Mouse (Mus musculus) liver, postnatal 0 days (tissue): ENCODE data around the gene Pkdrej. TPM values are rescaled to one million over a fixed set of nuclear protein-coding genes. Genes with fewer than 3 reads are reported as not detected.
A peak's percentile ranks its signal among the peaks of the same experiment; 100 is the strongest.
"Not testable (repeated sequence)": the region's sequence is repeated elsewhere in the genome, so short reads cannot be mapped to it uniquely, and the experiment has no call there.

ENCODE experiments used
- ATAC-seq: fragments of 200-750 bp; cut with Nextera tagmentation; 2 replicates; pipeline ENCODE4 v1.8.0; 2017; ENCODE audit warnings: mild to moderate bottlenecking, moderate library complexity
- DNase-seq: peaks from one replicate; pipeline ENCODE4 v3.0.0-alpha.2; 2016
- H3K27ac ChIP-seq: fragments of 300-500 bp; sonication (generic); 2 replicates; pipeline ENCODE4 v1.5.1; 2014; ENCODE audit warnings: antibody characterized with exemption, moderate library complexity, mild to moderate bottlenecking, low read depth
- H3K27me3 ChIP-seq: fragments of 300-500 bp; sonication (generic); 2 replicates; pipeline ENCODE4 v1.6.1; 2014; ENCODE audit warnings: low read length, control low read depth, mixed read lengths; ENCODE audit not compliant: insufficient read depth
- H3K36me3 ChIP-seq: fragments of 300-500 bp; sonication (generic); replicated peaks from 2 replicates; pipeline ENCODE4 v1.6.1; 2014; ENCODE audit warnings: mild to moderate bottlenecking, control low read depth, low read length, moderate library complexity, mixed read lengths; ENCODE audit not compliant: insufficient read depth
- H3K4me1 ChIP-seq: fragments of 300-500 bp; sonication (generic); 2 replicates; pipeline ENCODE4 v1.6.1; 2014; ENCODE audit warnings: antibody characterized with exemption, mild to moderate bottlenecking, control low read depth; ENCODE audit not compliant: insufficient read depth
- H3K4me2 ChIP-seq: fragments of 300-500 bp; sonication (generic); 2 replicates; pipeline ENCODE4 v1.6.1; 2014; ENCODE audit warnings: low read depth, mild to moderate bottlenecking, low read length, moderate library complexity, mixed read lengths
- H3K4me3 ChIP-seq: fragments of 300-500 bp; sonication (generic); 2 replicates; pipeline ENCODE4 v1.5.1; 2014; ENCODE audit warnings: low read depth, low read length
- H3K9ac ChIP-seq: fragments of 300-500 bp; sonication (generic); replicated peaks from 2 replicates; pipeline ENCODE4 v1.6.1; 2014; ENCODE audit warnings: mild to moderate bottlenecking, moderate library complexity
- H3K9me3 ChIP-seq: fragments of 300-500 bp; sonication (generic); 2 replicates; pipeline ENCODE4 v1.6.1; 2016; ENCODE audit warnings: mild to moderate bottlenecking, control low read depth, low read length, mixed read lengths
- CTCF ChIP-seq: sonication (generic); IDR thresholded peaks from 2 replicates; pipeline ENCODE4 v1.5.1; 2016; ENCODE audit warnings: antibody characterized with exemption, low read depth
- EP300 ChIP-seq: IDR thresholded peaks from 2 replicates; pipeline ENCODE4 v1.6.1; 2016; ENCODE audit warnings: antibody characterized with exemption, low read depth, mild to moderate bottlenecking
- WGBS: fragments of 180-500 bp; shearing (Covaris S2); extraction: QIAGEN DNeasy Blood & Tissue Kit; methylation state at CpG from one replicate; pipeline ENCODE4 v1.1.7; 2014; ENCODE audit not compliant: insufficient replicate concordance; 5-methylcytosine and 5-hydroxymethylcytosine counted together
- polyA plus RNA-seq: library from polyadenylated mRNA; unstranded; fragments of >200 nt; fragmentation: Nextera tagmentation; extraction: Ambion mirVana; gene quantifications from 2 replicates; pipeline ENCODE4 v1.2.1, GENCODE M21; 2015

The Pkdrej gene
- polyA plus RNA-seq = 0.02 TPM in 1 of 2 replicates, not detected in the other

DNA sequence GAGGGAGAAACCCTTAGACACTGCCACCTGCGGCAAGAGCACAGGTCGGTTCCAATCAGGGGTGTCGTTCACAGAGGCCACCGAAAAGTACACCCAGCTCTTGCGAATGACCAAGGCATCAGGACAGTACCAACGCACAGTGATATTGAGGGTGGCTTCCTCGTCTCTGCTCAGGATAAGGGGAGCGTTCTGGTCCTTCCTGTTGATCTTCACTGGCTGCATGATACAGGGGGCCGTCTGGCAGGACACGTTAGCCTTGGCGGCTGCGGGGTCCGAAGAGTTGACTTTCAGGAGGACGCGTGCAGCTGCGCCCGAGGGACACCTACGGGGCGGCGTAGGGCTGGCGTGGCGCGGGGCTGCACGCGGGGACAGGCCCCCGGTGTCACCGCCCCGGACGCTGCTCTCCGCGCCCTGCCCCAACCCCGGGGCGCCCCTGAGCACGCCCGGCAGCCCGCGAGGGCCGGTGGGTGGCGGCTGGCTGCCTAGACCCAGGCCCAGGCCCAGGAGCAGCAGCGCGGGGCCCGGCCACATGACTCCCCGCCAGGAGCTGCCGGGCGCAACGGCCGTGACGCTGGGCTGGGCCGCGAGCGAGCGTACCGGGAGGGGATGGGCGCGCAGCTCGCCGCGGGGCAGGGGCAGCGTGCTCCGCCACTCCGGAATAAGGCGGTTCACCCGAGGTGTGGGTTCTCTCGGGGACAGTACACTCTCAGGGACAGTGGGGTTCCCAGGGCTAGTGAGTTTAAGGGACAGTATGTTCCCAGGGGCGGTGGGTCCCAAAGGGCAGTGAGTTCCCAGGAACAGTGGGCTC, at the start of gene Pkdrej:
Gene Pkdrej (minus strand): TSS at position 532 of the 808 bp plus-strand sequence.
- no peak within 1 kb of the TSS for H3K27ac ChIP-seq
- H3K36me3 ChIP-seq = no peaks in the 10 kb centered on the region
- peak within 1 kb of the TSS; percentile 83 for H3K4me2 ChIP-seq
- peaks cover 7% of the 10 kb centered on the region for H3K9me3 ChIP-seq
- H3K27me3 ChIP-seq = peaks cover 19% of the 10 kb centered on the region
- peak within 1 kb of the TSS; percentile 59 for H3K9ac ChIP-seq
- TF ChIP-seq EP300 (no peak), CTCF (no peak)
- DNase-seq = no peak
- peaks cover 3% of the 10 kb centered on the region; the same call in 1 of the 2 replicates for H3K4me1 ChIP-seq
- peak; percentile 77 for ATAC-seq
- 2% methylated on average over 65 of the region's 65 CpGs for WGBS
- peak within 1 kb of the TSS; percentile 42 for H3K4me3 ChIP-seq

DNA sequence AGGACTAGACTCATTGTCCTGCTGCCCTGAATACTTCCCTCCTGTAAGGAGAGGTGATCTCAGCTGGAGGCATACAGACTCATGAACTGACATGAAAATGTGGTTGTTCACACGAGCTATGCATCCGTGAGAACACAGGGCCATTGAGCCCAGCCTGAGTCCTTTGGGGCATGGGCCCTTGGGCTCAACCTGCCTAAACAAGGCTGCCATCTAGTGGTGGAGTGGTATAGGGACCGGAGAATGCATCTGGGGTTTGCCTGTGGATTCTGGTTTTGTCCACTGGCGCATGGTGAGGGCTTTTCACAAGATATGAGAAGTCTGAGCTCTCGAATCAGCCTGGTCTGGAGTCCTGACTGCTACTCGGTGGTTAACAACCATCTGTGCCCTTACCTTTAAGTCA, 46.2 kb upstream of the Pkdrej start:
- no peak overlapping the region for H3K27ac ChIP-seq
- H3K4me1 ChIP-seq = no peaks in the 10 kb centered on the region
- no peaks in the 10 kb centered on the region for H3K27me3 ChIP-seq
- H3K4me3 ChIP-seq = no peak overlapping the region
- 41% methylated on average over 6 of the region's 6 CpGs for WGBS
- TF ChIP-seq EP300 = no peak
- peak; percentile 95 for TF ChIP-seq CTCF
- H3K36me3 ChIP-seq = peaks cover 73% of the 10 kb centered on the region
- DNase-seq = peak; percentile 77
- ATAC-seq = peak; percentile 77
- no peaks in the 10 kb centered on the region for H3K9me3 ChIP-seq
- no peak overlapping the region for H3K4me2 ChIP-seq
- no peak overlapping the region for H3K9ac ChIP-seq

DNA sequence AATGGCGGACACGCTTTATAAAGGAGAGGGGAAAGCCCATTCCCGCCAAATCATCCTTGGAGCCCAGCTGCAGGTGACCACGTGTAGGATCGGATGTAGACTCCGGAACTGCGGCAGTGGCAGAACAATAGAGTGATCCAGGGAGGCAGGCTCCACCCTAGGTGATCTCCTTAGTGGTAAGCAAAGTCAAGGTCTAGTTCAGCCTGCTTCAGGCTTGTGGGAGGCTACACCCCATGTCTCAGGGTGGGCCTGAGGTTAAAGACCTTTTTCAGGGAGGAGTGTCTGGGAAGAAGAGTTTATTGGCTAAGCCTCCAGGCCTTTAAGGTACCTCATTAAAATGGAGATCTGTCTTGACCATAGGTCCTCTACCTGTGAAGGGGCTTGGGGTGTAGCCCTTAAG, 44.4 kb upstream of the Pkdrej start:
- not testable (repeated sequence) for H3K9me3 ChIP-seq, H3K4me2 ChIP-seq, H3K4me3 ChIP-seq, H3K27me3 ChIP-seq, ATAC-seq, H3K27ac ChIP-seq, DNase-seq, H3K4me1 ChIP-seq, H3K9ac ChIP-seq
- WGBS = 98% methylated on average over 7 of the region's 7 CpGs
- H3K36me3 ChIP-seq = peaks cover 61% of the 10 kb centered on the region

DNA sequence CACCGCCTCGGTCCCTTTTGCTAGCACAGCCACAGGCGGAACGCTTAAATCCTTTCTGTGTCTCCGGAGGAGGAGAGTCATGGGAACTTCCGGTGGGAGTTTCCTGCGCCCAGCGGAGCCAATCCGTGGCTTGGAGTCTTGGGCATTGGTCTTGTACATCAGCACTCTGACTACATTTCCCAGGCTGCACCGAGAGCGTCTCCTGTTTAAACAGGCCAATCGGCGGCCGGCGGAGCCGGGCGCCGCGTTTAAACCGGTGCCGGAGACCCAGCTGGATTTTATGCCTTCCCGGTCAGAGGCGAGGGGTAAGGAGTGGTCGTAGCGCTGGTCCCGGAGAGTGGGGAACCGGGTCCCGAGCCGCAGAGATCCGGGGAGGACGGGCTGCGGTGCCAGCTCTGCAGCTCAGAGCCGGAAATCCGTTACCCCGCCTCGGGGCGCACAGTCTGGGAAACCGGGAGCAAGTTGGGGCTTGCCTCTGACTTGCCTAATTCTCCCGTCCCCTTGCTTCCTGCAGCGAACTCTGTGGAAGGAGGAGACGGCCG, 38.0 kb upstream of the Pkdrej start, which contains the start of gene Gtse1:
Gene Gtse1 (plus strand): TSS at position 256 of the 542 bp plus-strand sequence.
- H3K27ac ChIP-seq = peak within 1 kb of the TSS; percentile 49; the same call in 1 of the 2 replicates
- H3K4me1 ChIP-seq = peaks cover 20% of the 10 kb centered on the region
- H3K9me3 ChIP-seq = no peaks in the 10 kb centered on the region
- H3K4me2 ChIP-seq = peak within 1 kb of the TSS; percentile 90
- no peak for TF ChIP-seq EP300
- TF ChIP-seq CTCF = no peak
- DNase-seq = peak; percentile 94
- H3K9ac ChIP-seq = peak within 1 kb of the TSS; percentile 77
- no peaks in the 10 kb centered on the region for H3K27me3 ChIP-seq
- WGBS = under 1% methylated on average over 42 of the region's 42 CpGs
- ATAC-seq = peak; percentile 99
- peak within 1 kb of the TSS; percentile 84 for H3K4me3 ChIP-seq
- H3K36me3 ChIP-seq = peaks cover 23% of the 10 kb centered on the region

DNA sequence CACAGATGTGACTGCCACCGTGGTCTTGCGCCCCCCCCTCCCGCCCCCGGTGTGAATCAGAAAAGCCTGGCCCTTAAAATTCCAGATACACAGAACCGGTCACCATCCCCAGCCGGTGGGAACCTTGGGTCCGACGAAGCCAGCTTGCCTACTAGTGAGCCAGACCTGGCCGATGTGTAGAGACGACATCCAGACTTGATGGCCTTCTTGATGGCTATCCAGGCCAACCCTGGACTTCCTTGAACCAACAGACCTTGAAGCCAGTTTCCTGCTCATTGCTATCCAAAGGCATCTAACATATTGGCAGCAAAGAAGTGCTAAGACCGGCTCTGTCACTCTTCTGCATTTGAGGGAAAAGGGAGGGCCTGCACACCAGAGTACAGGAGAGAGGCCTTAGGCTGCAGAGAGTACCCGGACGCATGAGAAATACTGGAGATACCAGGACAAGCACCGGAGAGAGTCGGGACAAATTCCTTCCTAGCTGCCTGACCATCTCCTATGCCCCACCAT, 37.5 kb upstream of the Pkdrej start:
- TF ChIP-seq EP300 (no peak), CTCF (no peak)
- Histone ChIP-seq H3K9me3 (no peaks in the 10 kb centered on the region), H3K4me1 (peaks cover 20% of the 10 kb centered on the region), H3K4me2 (peak overlapping the region; percentile 90), H3K9ac (peak overlapping the region; percentile 61), H3K36me3 (peaks cover 18% of the 10 kb centered on the region), H3K27ac (0 out of 2 replicates have a peak overlapping the region, but pooled peaks have one; percentile 49), H3K27me3 (no peaks in the 10 kb centered on the region), H3K4me3 (peak overlapping the region; percentile 84)
- ATAC-seq = peak; percentile 2; the same call in 1 of the 2 replicates
- peak; percentile 24 for DNase-seq
- 11% methylated on average over 15 of the region's 15 CpGs for whole genome bisulfite sequencing

DNA sequence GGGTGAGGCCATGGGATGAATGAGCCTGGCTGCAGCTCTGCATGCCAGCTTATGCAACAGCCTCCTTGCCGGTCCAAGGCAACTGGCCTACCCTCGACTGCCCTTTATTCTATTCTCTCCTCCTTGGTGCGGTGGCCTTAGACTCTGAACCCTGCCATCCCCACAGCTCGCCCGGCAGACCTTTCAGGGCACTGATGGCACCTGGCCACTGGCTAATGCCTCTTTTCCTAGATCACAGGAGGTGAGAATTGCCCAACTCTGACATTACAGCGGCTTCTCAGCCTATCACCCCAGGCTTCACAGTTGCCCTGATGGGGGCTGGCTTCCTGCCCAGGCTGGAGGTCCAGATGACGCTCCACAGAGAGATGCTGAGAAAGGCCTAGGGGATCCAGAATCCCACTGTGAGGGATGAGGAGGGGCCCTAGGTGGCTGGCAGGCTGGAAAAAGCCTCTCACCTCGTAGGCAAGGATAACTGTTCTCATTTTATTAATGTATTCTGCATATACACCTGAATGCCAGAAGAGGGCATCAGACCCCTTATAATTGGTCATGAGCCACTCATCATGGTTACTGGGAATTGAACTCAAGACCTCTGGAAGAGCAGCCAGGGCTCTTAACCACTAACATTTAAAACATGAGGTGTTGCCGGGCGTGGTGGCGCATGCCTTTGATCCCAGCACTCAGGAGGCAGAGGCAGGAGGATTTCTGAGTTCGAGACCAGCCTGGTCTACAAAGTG, 30.3 kb upstream of the Pkdrej start:
- Histone ChIP-seq H3K9me3 (no peaks in the 10 kb centered on the region), H3K27me3 (no peaks in the 10 kb centered on the region), H3K4me3 (no peak overlapping the region), H3K4me1 (no peaks in the 10 kb centered on the region; the same call in 1 of the 2 replicates), H3K4me2 (no peak overlapping the region), H3K36me3 (peaks cover 5% of the 10 kb centered on the region; the same call in 1 of the 2 replicates), H3K9ac (no peak overlapping the region), H3K27ac (no peak overlapping the region)
- WGBS = 75% methylated on average over 12 of the region's 12 CpGs
- TF ChIP-seq EP300 (no peak), CTCF (peak; percentile 48)
- ATAC-seq (no peak), DNase-seq (no peak)
